Mouse (Mus musculus): Measurements from ENCODE around the gene Wnt6.
A peak's percentile ranks its signal among the peaks of the same experiment; 100 is the strongest.

Wnt6 gene

GRCm38 (mm10) chr1:74771845-74771930 is at the start of gene Wnt6:
Gene Wnt6, plus strand, starts transcription at chr1:74771892.
- no peak for DNase-seq (ENCODE audit: low read depth, low spot score)

DNA sequence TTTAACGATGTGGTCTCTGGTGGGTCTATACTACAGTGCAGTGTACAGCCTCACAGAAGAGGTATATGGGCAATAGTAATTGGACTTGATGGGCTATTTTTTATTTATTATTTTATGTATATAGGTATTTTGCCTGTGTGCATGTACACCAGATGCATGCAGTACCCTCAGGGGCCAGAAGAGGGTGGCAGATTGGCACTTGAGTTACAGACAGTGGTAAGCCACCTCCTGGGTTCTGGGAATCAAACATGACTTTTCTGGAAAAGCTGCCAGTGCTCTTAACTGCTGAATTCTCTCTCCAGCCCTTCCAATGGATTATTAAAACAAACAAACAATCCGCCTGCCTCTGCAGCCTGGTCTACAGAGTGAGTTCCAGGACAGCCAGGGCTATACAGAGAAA is 47.9 kb upstream of the Wnt6 start:
- no peak for DNase-seq (ENCODE audit: low read depth, low spot score)

DNA sequence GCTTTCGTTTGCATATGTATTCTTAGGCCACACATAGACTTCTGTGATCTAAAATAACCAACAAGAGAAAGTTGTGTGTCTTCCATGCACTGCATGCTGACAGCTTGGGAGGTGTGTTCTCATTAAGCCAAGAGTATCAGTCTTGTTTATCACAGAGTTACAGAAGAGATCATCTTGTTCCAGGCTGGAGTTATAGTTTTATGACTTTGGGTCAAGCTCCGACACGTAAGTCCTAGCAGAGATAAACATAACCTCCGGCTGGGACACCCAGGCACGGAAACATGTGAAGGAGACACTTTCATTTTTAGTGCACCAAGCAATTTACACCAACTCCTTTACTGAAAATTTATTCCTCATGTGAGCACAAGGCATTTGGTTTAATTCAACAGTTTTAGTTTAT is 45.6 kb upstream of the Wnt6 start:
- DNase-seq (ENCODE audit: low read depth, low spot score), result no peak

DNA sequence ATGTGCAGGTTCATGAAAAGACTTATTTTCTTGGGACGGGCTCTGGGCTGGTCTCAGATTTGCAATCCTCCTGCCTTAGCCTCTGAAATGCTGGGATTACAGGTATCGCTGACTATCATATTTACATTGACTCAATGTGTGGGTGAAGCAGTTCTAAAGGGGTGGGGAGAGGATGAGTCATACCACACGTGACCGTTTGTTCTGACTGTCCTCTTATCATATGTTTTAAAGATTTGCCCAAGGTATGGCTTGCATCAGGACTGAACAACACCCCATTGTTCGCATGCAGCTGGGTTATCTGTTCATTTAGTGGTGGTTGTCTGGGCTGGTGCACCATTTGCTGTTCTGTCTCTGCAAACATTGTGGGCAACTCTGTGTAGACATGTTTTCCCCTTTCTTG is 45.0 kb upstream of the Wnt6 start:
- DNase-seq (ENCODE audit: low read depth, low spot score), result no peak

- no peak for DNase-seq (ENCODE audit: low read depth, low spot score)
Measured at GRCm38 (mm10) chr1:74728446-74728845, 43.2 kb upstream of the Wnt6 start.

GRCm38 (mm10) chr1:74736977-74737376 is 34.7 kb upstream of the Wnt6 start:
- DNase-seq (ENCODE audit: low read depth, low spot score), result no peak

DNA sequence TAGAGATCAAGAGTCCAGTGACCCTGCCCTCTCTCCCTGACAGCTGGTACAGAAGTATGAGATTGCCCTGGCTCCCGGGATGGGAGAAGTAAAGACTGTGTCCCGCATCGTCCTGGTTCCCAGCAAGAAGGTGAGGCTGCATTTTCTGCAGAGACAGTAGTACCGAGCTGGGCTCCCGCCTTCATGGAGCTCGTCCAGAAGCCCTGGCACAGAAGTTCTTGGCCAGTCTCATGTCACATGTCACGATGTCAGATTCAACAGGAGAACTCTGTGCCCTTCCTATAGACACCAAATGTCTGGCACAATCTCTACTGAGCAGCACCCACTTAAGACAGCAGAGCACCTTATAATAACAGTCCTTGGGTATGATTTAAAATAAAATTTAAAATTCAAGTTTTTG is 34.2 kb upstream of the Wnt6 start:
- no peak for DNase-seq (ENCODE audit: low read depth, low spot score)

- no peak for DNase-seq (ENCODE audit: low read depth, low spot score)
Measured at GRCm38 (mm10) chr1:74740846-74741245, 30.8 kb upstream of the Wnt6 start.

DNA sequence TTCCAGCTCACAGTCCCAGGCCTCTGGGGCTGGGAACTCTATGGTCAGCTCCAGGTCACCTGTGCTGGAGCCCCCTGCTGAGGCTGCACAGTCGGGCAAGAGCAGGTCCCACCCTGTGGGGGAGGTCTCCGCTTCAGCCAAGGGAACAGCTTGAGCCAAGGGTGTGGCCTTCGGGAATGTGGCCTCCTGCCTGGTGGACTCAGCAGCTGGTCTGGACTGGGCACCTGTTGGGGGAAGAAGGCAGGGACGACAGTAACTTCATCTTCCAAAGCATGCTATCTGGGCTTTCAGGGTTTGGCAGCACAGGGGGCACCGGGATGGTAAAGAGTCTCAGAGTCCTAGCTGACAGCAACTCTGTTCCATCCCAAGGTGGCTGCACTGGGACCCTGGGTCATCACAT is 24.4 kb upstream of the Wnt6 start:
- no peak for DNase-seq (ENCODE audit: low read depth, low spot score)

DNA sequence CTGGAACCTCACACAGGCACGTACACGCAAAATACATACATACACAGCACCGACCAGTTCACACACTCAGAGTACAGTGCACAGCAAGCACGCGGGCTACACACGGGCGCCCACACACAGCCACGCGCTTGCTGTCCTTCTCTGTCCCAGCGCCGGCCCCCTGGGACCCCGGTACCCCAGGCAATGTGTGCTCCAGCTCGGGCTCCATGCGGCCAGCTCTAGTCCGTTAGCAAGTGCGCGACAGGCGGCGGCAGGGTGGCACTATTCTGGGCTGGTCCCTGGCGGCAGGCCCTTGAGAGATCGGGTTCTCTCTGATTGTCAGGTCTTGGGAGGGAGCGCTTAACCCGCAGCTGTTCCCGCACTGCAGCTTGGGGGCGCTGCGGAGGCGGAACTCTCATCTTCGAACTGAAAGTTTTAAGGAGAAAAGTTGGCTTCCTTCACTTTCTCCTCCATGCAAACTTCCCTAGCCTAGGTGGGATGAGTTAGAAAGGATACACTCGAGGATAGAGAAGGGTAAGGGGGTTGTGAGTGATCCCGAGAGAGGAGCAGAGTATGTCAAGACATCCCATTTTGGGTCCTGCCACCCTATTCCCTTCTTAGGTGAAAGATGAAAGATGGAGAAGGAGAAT is 22.9 kb upstream of the Wnt6 start, which contains the start of gene Prkag3:
TSS of gene Prkag3 (minus strand) at position 579 of the 629 bp plus-strand sequence.
- no peak for DNase-seq (ENCODE audit: low read depth, low spot score)

GRCm38 (mm10) chr1:74749301-74749700 is 22.4 kb upstream of the Wnt6 start:
- DNase-seq (ENCODE audit: low read depth, low spot score), result no peak

- no peak for DNase-seq (ENCODE audit: low read depth, low spot score)
Measured at GRCm38 (mm10) chr1:74750683-74751082, 21.0 kb upstream of the Wnt6 start.

DNA sequence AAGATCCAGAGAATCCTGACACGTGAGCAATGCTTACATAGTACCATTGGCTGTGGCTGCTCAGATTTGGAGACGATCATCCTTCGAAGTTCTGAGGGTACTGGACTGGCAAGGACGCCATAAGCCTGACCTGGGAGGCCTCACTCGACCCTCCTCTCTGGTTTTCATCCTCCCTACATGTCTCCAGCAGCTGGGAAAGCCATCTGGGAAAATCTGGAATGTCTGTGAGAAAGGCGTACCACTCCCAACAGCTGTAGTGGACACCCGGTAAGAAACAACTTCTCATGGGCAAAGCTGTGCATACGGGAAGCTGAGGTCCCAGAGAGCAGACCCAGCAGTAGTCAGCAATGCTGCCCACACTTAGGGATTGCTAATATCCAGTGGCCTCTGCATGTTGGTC is 19.5 kb upstream of the Wnt6 start:
- no peak for DNase-seq (ENCODE audit: low read depth, low spot score)

GRCm38 (mm10) chr1:74752833-74753232 is 18.9 kb upstream of the Wnt6 start:
- DNase-seq (ENCODE audit: low read depth, low spot score), result no peak

GRCm38 (mm10) chr1:74753266-74753974 is 18.3 kb upstream of the Wnt6 start:
- DNase-seq (ENCODE audit: low read depth, low spot score), result no peak

GRCm38 (mm10) chr1:74754175-74754785 is 17.4 kb upstream of the Wnt6 start:
- no peak for DNase-seq (ENCODE audit: low read depth, low spot score)

DNA sequence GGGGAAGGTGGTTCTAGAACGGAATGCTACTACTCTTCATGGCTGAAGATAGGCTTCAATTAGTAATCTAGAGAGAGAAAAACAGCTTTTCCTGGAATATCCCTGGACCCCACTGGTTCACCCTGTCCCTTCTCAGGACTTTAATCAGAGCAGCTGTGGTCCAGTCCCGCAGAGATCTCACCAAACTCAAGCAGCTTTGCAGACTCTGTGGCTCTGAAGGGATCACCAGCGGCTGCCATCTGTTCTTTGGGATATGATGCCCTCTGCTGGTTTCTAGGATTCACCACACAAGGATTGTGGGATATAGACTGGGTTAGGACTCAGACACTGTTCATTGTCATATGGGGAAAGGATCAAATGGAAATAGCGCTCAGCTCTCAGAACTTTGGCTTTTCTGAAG is 11.9 kb upstream of the Wnt6 start:
- DNase-seq (ENCODE audit: low read depth, low spot score), result no peak

- DNase-seq (ENCODE audit: low read depth, low spot score), result no peak
Measured at GRCm38 (mm10) chr1:74763081-74763480, 8.6 kb upstream of the Wnt6 start.

DNA sequence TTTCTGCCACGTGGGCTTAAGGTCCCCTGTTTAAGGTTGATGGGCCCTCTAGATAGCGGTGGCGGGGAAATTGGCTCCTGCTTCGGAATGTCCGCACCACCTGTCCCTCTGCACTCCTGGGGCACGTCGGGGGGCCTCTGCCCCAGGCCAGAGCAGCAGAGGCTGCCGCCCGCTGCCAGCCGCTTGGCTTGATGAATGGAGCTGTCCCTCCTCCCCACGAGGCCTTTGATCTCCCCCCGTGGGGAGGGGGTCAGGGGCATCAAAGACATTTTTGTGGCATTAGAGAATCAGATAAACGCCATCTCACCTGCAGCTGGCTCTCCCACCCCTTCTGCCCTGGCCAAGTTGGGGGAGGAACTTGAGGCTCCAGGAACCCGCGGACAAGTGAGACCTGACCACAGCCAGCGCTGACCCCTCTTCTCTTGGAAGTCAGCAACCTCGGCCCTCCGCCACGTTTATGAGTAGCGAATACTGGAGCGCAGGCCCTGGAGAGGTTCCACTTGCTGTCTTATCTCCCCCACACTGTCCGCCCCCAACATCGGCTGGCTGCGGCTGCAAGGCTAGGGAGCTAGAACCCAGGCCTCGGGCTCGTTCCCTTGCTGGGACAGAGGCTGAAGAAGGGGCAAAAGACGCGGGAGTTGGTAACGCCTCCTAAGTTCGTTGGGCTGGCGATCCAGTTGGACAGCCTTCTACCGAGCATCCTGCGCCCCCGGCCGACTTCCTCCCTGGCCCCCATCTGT is 795 bp upstream of the Wnt6 start:
- no peak for DNase-seq (ENCODE audit: low read depth, low spot score)

DNA sequence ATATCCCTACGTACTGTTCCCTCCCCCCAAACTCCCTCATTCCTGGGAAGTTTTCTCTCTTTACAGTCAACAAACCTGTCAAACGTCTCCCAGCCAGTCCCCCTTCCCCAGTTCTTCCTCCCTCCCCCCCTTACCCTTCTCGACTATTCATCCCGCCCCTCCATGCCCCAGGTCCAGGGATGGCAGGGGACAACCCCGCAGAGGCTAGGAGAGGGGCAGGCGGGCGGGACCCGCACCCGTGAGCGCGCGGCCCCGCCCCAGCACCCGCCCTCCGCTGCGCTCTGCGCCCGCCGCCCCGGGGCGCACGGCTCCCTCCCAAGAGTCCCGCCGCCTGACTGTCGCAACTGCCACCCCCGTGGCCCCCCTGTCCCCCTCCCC is 236 bp upstream of the Wnt6 start:
- no peak for DNase-seq (ENCODE audit: low read depth, low spot score)

DNA sequence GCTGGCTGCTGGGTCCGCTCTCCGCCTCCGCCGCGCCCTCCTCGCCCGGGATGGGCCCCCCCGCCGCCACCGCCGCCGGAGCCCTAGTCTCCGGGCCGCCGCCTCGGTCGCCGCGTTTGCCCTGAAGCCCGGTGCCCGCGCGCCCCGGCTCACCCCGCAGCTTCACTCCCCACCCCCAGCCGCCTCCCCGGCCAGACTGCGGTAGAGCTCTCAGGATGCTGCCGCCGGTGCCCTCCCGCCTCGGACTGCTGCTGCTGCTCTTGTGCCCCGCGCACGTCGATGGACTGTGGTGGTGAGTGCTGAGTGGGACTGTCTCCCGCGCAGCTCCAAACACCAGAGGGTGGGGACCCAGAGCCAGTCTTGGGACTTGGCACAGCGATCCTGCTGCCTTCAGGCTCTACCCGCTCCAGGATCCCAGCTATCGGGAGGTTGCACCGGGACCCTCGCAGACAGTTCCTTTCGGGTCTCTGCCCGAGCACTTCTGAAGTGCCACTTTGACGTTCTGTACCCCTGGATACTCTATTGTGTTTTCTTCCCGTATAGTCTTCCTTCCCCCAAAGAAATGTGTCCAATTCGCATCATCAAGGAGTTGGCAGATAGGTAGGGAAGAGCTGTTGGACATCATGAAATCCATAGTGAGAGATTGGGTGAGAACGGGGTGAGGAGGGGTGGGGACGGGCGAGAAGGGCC is 384 bp downstream of the Wnt6 start:
- no peak for DNase-seq (ENCODE audit: low read depth, low spot score)

DNA sequence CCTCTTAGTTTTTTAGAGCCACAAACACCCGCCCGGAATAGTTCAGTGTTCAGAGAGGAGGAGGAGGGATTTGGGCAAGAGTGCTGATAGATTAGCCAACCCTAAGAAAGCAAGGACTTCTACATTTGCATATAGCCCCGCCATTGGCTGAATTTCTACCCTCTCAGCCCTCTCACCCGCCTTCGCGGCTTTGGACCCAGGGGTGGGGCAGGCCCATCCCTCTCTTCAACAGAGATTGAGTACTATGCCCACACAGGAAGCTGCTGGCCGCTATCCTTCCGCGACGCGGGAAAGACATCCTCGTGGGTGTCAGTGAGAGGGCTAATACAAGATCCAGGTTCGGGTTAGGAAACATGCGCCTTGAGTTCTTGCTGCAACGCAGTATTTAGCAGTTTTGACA is 1.4 kb downstream of the Wnt6 start:
- DNase-seq (ENCODE audit: low read depth, low spot score), result peak; percentile 59

DNA sequence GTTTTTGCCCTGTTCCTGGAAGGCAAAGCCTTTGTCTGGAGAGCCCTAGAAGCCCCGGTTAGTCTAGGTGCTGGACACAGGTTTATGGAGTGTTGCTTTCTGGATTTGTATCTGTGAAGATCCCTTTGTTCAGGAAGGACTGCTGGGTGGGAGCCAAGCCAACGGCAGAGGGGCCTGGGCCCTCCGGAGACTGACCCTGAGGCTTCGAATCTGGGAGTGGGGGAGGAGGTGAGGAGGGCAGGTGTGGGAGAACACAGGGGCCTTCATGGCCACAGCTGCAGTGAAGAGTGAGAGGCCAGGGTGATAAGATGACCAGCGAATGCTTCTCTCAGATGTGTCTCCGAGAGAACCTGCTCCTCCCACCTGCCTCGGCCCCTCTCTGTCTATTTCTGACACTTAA is 2.4 kb downstream of the Wnt6 start:
- DNase-seq (ENCODE audit: low read depth, low spot score), result no peak

Data from retina, adult 2 months (tissue).